8 mouse cellular contexts compared by ENCODE assay signal in the genomic region with DNA sequence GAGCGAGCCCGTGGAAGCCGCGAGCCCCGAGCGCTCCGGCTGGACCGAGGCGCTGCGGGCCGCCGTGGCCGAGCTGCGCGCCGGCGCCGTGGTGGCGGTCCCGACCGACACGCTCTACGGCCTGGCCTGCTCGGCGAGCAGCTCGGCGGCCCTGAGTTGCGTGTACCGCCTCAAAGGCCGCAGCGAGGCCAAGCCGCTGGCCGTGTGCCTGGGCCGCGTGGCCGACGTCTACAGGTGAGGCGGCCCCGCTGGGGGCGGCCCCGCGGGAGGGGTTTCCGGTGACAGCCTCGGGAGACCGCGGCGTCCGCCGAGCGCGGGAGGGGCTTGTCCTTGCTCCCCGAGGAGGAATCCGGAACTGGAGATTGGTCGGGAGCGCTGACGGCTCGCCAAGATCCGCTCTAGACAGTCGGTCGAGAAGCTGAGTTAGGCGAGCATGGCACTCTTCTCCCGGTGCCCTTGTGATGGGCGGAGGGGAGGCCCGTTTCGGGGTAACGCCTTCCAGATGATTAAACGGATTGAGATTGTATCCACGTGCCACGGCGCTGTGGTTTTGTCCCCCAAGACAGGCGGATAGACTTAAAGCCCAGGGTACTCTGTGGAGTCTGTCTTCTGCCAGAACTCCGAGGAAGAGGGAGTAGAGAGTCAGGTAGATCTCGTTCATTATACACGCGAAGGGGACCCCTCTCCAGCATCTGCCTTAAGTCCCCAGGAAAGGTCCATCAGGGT. TPM values are rescaled to one million over a fixed set of nuclear protein-coding genes. Genes with fewer than 3 reads are reported as not detected.
DNase-seq lines count a peak whose midpoint lies in the region; ATAC-seq and TF ChIP-seq lines count a peak whose summit lies in the region.

TSS of gene 1110065P20Rik (minus strand) at position 264 of the 726 bp plus-strand sequence.

- peak within 1 kb of the TSS; percentile 87 for H3K4me2 ChIP-seq in forebrain, postnatal 0 days (ENCODE audit: low read depth)
- H3K4me2 ChIP-seq in lung, embryonic 14.5 days = peak within 1 kb of the TSS; percentile 93
- peak within 1 kb of the TSS; percentile 80 for H3K4me2 ChIP-seq in neural tube, embryonic 15.5 days

- peak within 1 kb of the TSS; percentile 78 for H3K27ac ChIP-seq in MEL (ENCODE audit: control insufficient read depth, low read depth, low read length)
- H3K27ac ChIP-seq in forebrain, postnatal 0 days (ENCODE audit: low read depth, low read length) = peak within 1 kb of the TSS; percentile 96
- H3K27ac ChIP-seq in layer of hippocampus, adult 2 months = peak within 1 kb of the TSS; percentile 100
- peak within 1 kb of the TSS; percentile 92 for H3K27ac ChIP-seq in lung, embryonic 14.5 days (ENCODE audit: low read depth)
- peak within 1 kb of the TSS; percentile 98 for H3K27ac ChIP-seq in neural tube, embryonic 15.5 days (replicated peaks)

- H3K9ac ChIP-seq in MEL (ENCODE audit: control insufficient read depth, low read depth, low read length, poor library complexity, severe bottlenecking) = peak within 1 kb of the TSS; percentile 99
- peak within 1 kb of the TSS; percentile 84 for H3K9ac ChIP-seq in forebrain, postnatal 0 days
- peak within 1 kb of the TSS; percentile 84 for H3K9ac ChIP-seq in lung, embryonic 14.5 days
- peak within 1 kb of the TSS; percentile 77 for H3K9ac ChIP-seq in neural tube, embryonic 15.5 days (replicated peaks)

- ATAC-seq in forebrain, postnatal 0 days = peak; percentile 38
- ATAC-seq in lung, embryonic 14.5 days (ENCODE audit: insufficient read depth) = peak; percentile 48
- peak; percentile 52 for ATAC-seq in neural tube, embryonic 15.5 days (ENCODE audit: low FRiP score)

- TF ChIP-seq CTCF in MEL (IDR thresholded peaks at IDR 0.05 in 2 of 3, conservative IDR thresholded peaks at IDR 0.05 in 1 of 3; ENCODE audit: control insufficient read depth in 1 of 3, insufficient read depth in 1 of 3, low read depth in 2 of 3, low read length in 3 of 3, poor library complexity in 1 of 3, severe bottlenecking in 1 of 3) = no peak
- TF ChIP-seq CTCF in forebrain, postnatal 0 days (IDR thresholded peaks at IDR 0.05; ENCODE audit: low read depth) = no peak
- TF ChIP-seq CTCF in layer of hippocampus, adult 2 months (conservative IDR thresholded peaks at IDR 0.05) = no peak
- no peak for TF ChIP-seq CTCF in lung, embryonic 14.5 days (IDR thresholded peaks at IDR 0.05; ENCODE audit: low read depth)

- intact Hi-C loops in heart, postnatal 36 days (cut with DNase I) = loop anchor here (2.0 to 10.0 kb wide), 3 partner anchors 86 to 214 kb away; partner anchors contain the start of genes 9930104L06Rik, Dnali1 and Snip1

- H3K36me3 ChIP-seq in MEL (ENCODE audit: control insufficient read depth in 1 of 2, insufficient read depth in 2 of 2, low read length in 2 of 2) = peaks cover 17 to 18% of the 10 kb centered on the region in 2 experiments; a peak in 3 of 4 replicates
- peaks cover 25% of the 10 kb centered on the region for H3K36me3 ChIP-seq in forebrain, postnatal 0 days (ENCODE audit: insufficient read depth)
- peaks cover 34% of the 10 kb centered on the region for H3K36me3 ChIP-seq in lung, embryonic 14.5 days (ENCODE audit: insufficient read depth)
- H3K36me3 ChIP-seq in neural tube, embryonic 15.5 days = peaks cover 30% of the 10 kb centered on the region

- H3K4me3 ChIP-seq in MEL (ENCODE audit: control insufficient read depth in 1 of 2, insufficient read depth in 1 of 2, low read depth in 2 of 2, low read length in 2 of 2) = peak within 1 kb of the TSS; percentile 92 to 98
- H3K4me3 ChIP-seq in forebrain, postnatal 0 days (ENCODE audit: low read depth, low read length) = peak within 1 kb of the TSS; percentile 71
- H3K4me3 ChIP-seq in layer of hippocampus, adult 2 months = peak within 1 kb of the TSS; percentile 65
- H3K4me3 ChIP-seq in lung, embryonic 14.5 days (ENCODE audit: low read depth, low read length) = peak within 1 kb of the TSS; percentile 96
- peak within 1 kb of the TSS; percentile 75 for H3K4me3 ChIP-seq in neural tube, embryonic 15.5 days (replicated peaks)

- H3K4me1 ChIP-seq in MEL (ENCODE audit: control insufficient read depth in 1 of 2, insufficient read depth in 2 of 2, low read length in 2 of 2) = peaks cover 0 to 16% of the 10 kb centered on the region in 2 experiments; a peak in 3 of 4 replicates
- peaks cover 6% of the 10 kb centered on the region; the same call in 1 of the 2 replicates for H3K4me1 ChIP-seq in forebrain, postnatal 0 days (ENCODE audit: insufficient read depth)
- peaks cover 4% of the 10 kb centered on the region; the same call in 1 of the 2 replicates for H3K4me1 ChIP-seq in lung, embryonic 14.5 days (ENCODE audit: insufficient read depth)
- peaks cover 43% of the 10 kb centered on the region for H3K4me1 ChIP-seq in neural tube, embryonic 15.5 days

- WGBS in forebrain, postnatal 0 days = 1% methylated on average over 74 of the region's 75 CpGs
- under 1% methylated on average over 75 of the region's 75 CpGs for WGBS in lung, embryonic 14.5 days
- under 1% methylated on average over 74 of the region's 75 CpGs for WGBS in neural tube, embryonic 15.5 days

- peak; percentile 3 to 62; a peak in 1 of 4 replicates for TF ChIP-seq POLR2A in MEL (IDR thresholded peaks at IDR 0.05; ENCODE audit: control insufficient read depth in 1 of 2, insufficient read depth in 1 of 2, low read depth in 1 of 2, low read length in 2 of 2, poor library complexity in 1 of 2)

- no peaks in the 10 kb centered on the region for H3K9me3 ChIP-seq in MEL (replicated peaks; ENCODE audit: insufficient read depth, low read length)
- H3K9me3 ChIP-seq in forebrain, postnatal 0 days (ENCODE audit: low read length) = no peaks in the 10 kb centered on the region
- H3K9me3 ChIP-seq in lung, embryonic 14.5 days (ENCODE audit: low read depth, low read length) = no peaks in the 10 kb centered on the region
- no peaks in the 10 kb centered on the region for H3K9me3 ChIP-seq in neural tube, embryonic 15.5 days (replicated peaks)

- no peak for TF ChIP-seq EP300 in MEL (IDR thresholded peaks at IDR 0.05; ENCODE audit: low read depth in 1 of 2, low read length in 2 of 2)

- peaks cover 42% of the 10 kb centered on the region for H3K79me2 ChIP-seq in MEL (ENCODE audit: control insufficient read depth, insufficient read depth, low read length, poor library complexity)

- H3K27me3 ChIP-seq in MEL (ENCODE audit: control insufficient read depth in 1 of 2, insufficient read depth in 2 of 2, low read length in 2 of 2) = no peaks in the 10 kb centered on the region
- H3K27me3 ChIP-seq in forebrain, postnatal 0 days (ENCODE audit: insufficient read depth, low read length) = no peaks in the 10 kb centered on the region
- no peaks in the 10 kb centered on the region for H3K27me3 ChIP-seq in lung, embryonic 14.5 days (ENCODE audit: insufficient read depth, low read length)
- H3K27me3 ChIP-seq in neural tube, embryonic 15.5 days (replicated peaks) = no peaks in the 10 kb centered on the region

- TF ChIP-seq RAD21 in MEL (IDR thresholded peaks at IDR 0.05; ENCODE audit: low read depth, low read length) = no peak

- DNase-seq in MEL (ENCODE audit: low read depth, low spot score) = peak; percentile 87
- DNase-seq in cerebellum, adult 18-20 months = peak; percentile 72 to 77
- DNase-seq in forebrain, postnatal 0 days = peak; percentile 72
- peak; percentile 73 to 77 for DNase-seq in heart, postnatal 36 days
- peak; percentile 65 to 71 for DNase-seq in layer of hippocampus, adult 2 months (ENCODE audit: low spot score in 2 of 2)
- peak; percentile 80 for DNase-seq in lung, embryonic 14.5 days
- DNase-seq in thymus, adult 18-20 months = peak; percentile 66 to 73

TF ChIP-seq in MEL, 35 proteins besides CTCF, POLR2A, EP300 and RAD21:
- TF ChIP-seq BHLHE40 (IDR thresholded peaks at IDR 0.05; ENCODE audit: borderline replicate concordance, low read depth, low read length) (peak; percentile 75; the same call in 1 of the 2 replicates), CHD1 (IDR thresholded peaks at IDR 0.05; ENCODE audit: low read depth, low read length) (no peak), ZNF384 (IDR thresholded peaks at IDR 0.05; ENCODE audit: low read depth, low read length) (no peak), NRF1 (IDR thresholded peaks at IDR 0.05; ENCODE audit: insufficient read depth, low read depth, low read length, poor library complexity, severe bottlenecking) (no peak), ELF1 (IDR thresholded peaks at IDR 0.05; ENCODE audit: low read depth, low read length) (peak; percentile 48; the same call in 1 of the 2 replicates), ZKSCAN1 (IDR thresholded peaks at IDR 0.05; ENCODE audit: low read depth, low read length) (no peak), RCOR1 (IDR thresholded peaks at IDR 0.05; ENCODE audit: low read depth, low read length) (no peak), SIN3A (IDR thresholded peaks at IDR 0.05; ENCODE audit: low read length) (peak; percentile 64), MYC (IDR thresholded peaks at IDR 0.05; ENCODE audit: low read depth, low read length) (peak; percentile 47; the same call in 1 of the 2 replicates), MEF2A (IDR thresholded peaks at IDR 0.05; ENCODE audit: extremely low read depth, insufficient replicate concordance, low read depth, low read length, poor library complexity, severe bottlenecking) (no peak), MXI1 (IDR thresholded peaks at IDR 0.05; ENCODE audit: low read depth, low read length) (peak; percentile 90), USF1 (IDR thresholded peaks at IDR 0.05; ENCODE audit: low read depth, low read length) (no peak; the same call in 1 of the 2 replicates), ZC3H11A (IDR thresholded peaks at IDR 0.05; ENCODE audit: low read depth, low read length) (no peak), NELFE (IDR thresholded peaks at IDR 0.05; ENCODE audit: low read depth, low read length) (peak; percentile 48), TBP (IDR thresholded peaks at IDR 0.05; ENCODE audit: low read depth, low read length) (no peak), GABPA (IDR thresholded peaks at IDR 0.05; ENCODE audit: low read depth, low read length) (no peak), MAX (IDR thresholded peaks at IDR 0.05; ENCODE audit: low read length) (peak; percentile 55; the same call in 1 of the 2 replicates)

RNA-seq across cellular contexts. Expression of gene 1110065P20Rik, which starts in this region (rescaled TPM):
- total RNA-seq in MEL (2012; rRNA removed) = 40.6 and 43.4 TPM in 2 replicates
- 10 to 100 TPM in 1 of 2 experiments, not detected in 1; 50.9 TPM for polyA plus RNA-seq in MEL (2012; ENCODE audit: insufficient read depth in 1 of 2, insufficient read length in 2 of 2, low read depth in 1 of 2, low replicate concordance in 2 of 2, missing spikeins in 1 of 2)
- 144 and 167 TPM in 2 replicates for total RNA-seq in forebrain, postnatal 0 days (2014; rRNA removed)
- 141 and 162 TPM in 2 replicates for polyA plus RNA-seq in forebrain, postnatal 0 days (2015; fragmentation: Nextera tagmentation; extraction: Ambion mirVana)
- total RNA-seq in heart, postnatal 36 days (2021) = 10 to 100 TPM; 22.1 to 22.7 TPM
- total RNA-seq in layer of hippocampus, adult 2 months (2021) = 10 to 100 TPM; 72.0 to 94.5 TPM
- polyA plus RNA-seq in lung, embryonic 14.5 days (2014; fragmentation: Nextera tagmentation; extraction: Ambion mirVana) = 60.0 and 62.7 TPM in 2 replicates
- polyA plus RNA-seq in neural tube, embryonic 15.5 days (2015; fragmentation: Nextera tagmentation; extraction: Ambion mirVana) = 82.5 and 106 TPM in 2 replicates

Comparison
In these comparisons a context has a peak if more than half of its experiments do, and no peak if none do; other contexts are left out.
1. Peak in every context shown above with its lines: DNase-seq, ATAC-seq, H3K4me3 ChIP-seq and H3K27ac ChIP-seq.